In the genomic region with DNA sequence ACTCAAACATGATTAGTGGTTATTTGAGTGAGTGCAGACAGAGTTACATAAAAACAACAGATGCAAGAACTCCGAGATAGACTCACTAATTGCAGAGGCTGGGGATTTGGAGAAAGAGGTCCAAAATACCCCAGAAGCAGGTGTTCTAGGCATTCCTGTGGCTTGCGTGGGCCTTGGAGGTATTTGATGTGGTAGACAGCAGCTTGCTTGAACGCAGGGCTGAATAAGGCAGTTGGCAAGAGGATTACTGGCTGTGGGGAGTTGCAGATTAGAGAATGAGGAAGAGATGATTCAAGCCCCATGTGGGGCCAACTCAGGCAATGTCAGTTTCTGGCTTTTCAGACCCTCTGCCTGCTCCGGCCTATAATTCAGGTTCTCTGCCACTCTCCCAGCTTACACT, we compare ENCODE assay signal across 19 mouse cellular contexts. TPM values are rescaled to one million over a fixed set of nuclear protein-coding genes. Genes with fewer than 3 reads are reported as not detected.
DNase-seq lines count a peak whose midpoint lies in the region; ATAC-seq and TF ChIP-seq lines count a peak whose summit lies in the region.
"Had no signal": no experiment of that assay in that cellular context is flagged by ENCODE, and none has a peak within 500 bp of the region (broad histone marks: within the 10 kb centered on the region; RNA-seq: fewer than 3 reads in every experiment).

No protein-coding gene starts in this region.

- WGBS in forebrain, embryonic 16.5 days, result 44% methylated on average over 4 of the region's 4 CpGs

- no peak overlapping the region for H3K4me3 ChIP-seq in myocyte
- no peak overlapping the region for H3K4me3 ChIP-seq in forebrain, embryonic 16.5 days (replicated peaks; ENCODE audit: low read length)
- H3K4me3 ChIP-seq: forebrain, embryonic 10.5 days; heart, embryonic 10.5 days; limb, embryonic 13.5 days had no signal

- no peaks in the 10 kb centered on the region for H3K9me3 ChIP-seq in forebrain, embryonic 16.5 days (ENCODE audit: control insufficient read depth, low read length)
- H3K9me3 ChIP-seq: forebrain, embryonic 10.5 days; heart, embryonic 10.5 days; limb, embryonic 13.5 days had no signal

- no peaks in the 10 kb centered on the region for H3K27me3 ChIP-seq in myocyte (ENCODE audit: control insufficient read depth, insufficient read depth, insufficient read length)
- H3K27me3 ChIP-seq in forebrain, embryonic 16.5 days (replicated peaks; ENCODE audit: control insufficient read depth, insufficient read depth, low read length), result no peaks in the 10 kb centered on the region
- H3K27me3 ChIP-seq: limb, embryonic 13.5 days had no signal

- H3ac ChIP-seq in myocyte (ENCODE audit: control insufficient read depth, insufficient read length), result no peak overlapping the region

- H3K4me1 ChIP-seq in forebrain, embryonic 16.5 days (replicated peaks; ENCODE audit: control insufficient read depth, insufficient read depth, low read length), result peaks cover 15% of the 10 kb centered on the region; the same call in 1 of the 2 replicates

- H3K36me3 ChIP-seq in myocyte (ENCODE audit: control insufficient read depth, insufficient read depth), result no peaks in the 10 kb centered on the region
- no peaks in the 10 kb centered on the region for H3K36me3 ChIP-seq in forebrain, embryonic 16.5 days (ENCODE audit: control insufficient read depth, insufficient read depth)
- H3K36me3 ChIP-seq: forebrain, embryonic 10.5 days; heart, embryonic 10.5 days; limb, embryonic 13.5 days had no signal

- no peak overlapping the region for H3K27ac ChIP-seq in forebrain, embryonic 16.5 days (ENCODE audit: low read length)
- H3K27ac ChIP-seq: forebrain, embryonic 10.5 days; heart, embryonic 10.5 days; limb, embryonic 13.5 days; stomach, postnatal 0 days had no signal

- H3K79me2 ChIP-seq in myocyte (ENCODE audit: control insufficient read depth, insufficient read depth), result no peaks in the 10 kb centered on the region

- peak; percentile 8 for DNase-seq in retina, postnatal 1 day
- no peak for DNase-seq in retina, embryonic 14.5 days (ENCODE audit: low spot score)
- DNase-seq in brain, adult 2 months (ENCODE audit: low read depth, low spot score), result peak; percentile 53
- DNase-seq in thymus, postnatal 4 days, result peak; percentile 70
- no peak for DNase-seq in cerebellum, adult 11 months
- DNase-seq: adrenal gland, adult 8-10 months; cerebellum, postnatal 14 days; heart, postnatal 36 days; kidney, adult 18-20 months; kidney, postnatal 36 days; lung, postnatal 14 days had no signal

- TF ChIP-seq POLR2A in myocyte (IDR thresholded peaks at IDR 0.05; ENCODE audit: insufficient read length, low read depth), result no peak

- H3K9ac ChIP-seq in forebrain, embryonic 16.5 days (replicated peaks; ENCODE audit: low read depth, low read length), result no peak overlapping the region
- H3K9ac ChIP-seq: limb, embryonic 13.5 days had no signal

- no peak for ATAC-seq in forebrain, embryonic 16.5 days
- ATAC-seq: hindbrain, embryonic 16.5 days had no signal

- peak overlapping the region; percentile 49 for H3K4me2 ChIP-seq in myocyte (ENCODE audit: low read depth)
- no peak overlapping the region for H3K4me2 ChIP-seq in forebrain, embryonic 16.5 days (ENCODE audit: low read length)
- H3K4me2 ChIP-seq: limb, embryonic 13.5 days had no signal

TF ChIP-seq in myocyte, 11 proteins besides CTCF, POLR2A, EP300 and RAD21:
- peak; percentile 74 to 92 (median 90) for TF ChIP-seq MYOD1 (IDR thresholded peaks at IDR 0.05; ENCODE audit: control insufficient read depth in 1 of 3, insufficient read length in 2 of 3, low read depth in 2 of 3)
- peak; percentile 85 for TF ChIP-seq TCF12 (IDR thresholded peaks at IDR 0.05; ENCODE audit: insufficient read depth, poor library complexity, severe bottlenecking)
- no peak for TF ChIP-seq SRF (IDR thresholded peaks at IDR 0.05; ENCODE audit: control insufficient read depth, insufficient read length, low read depth)
- TF ChIP-seq MAX (IDR thresholded peaks at IDR 0.05; ENCODE audit: low read depth), result no peak
- no peak for TF ChIP-seq POLR2AphosphoS2 (IDR thresholded peaks at IDR 0.05; ENCODE audit: insufficient read length, low read depth)
- TF ChIP-seq USF1 (IDR thresholded peaks at IDR 0.05; ENCODE audit: low read depth), result no peak
- peak; percentile 57 for TF ChIP-seq TCF3 (IDR thresholded peaks at IDR 0.05; ENCODE audit: insufficient read length, low read depth)
- no peak for TF ChIP-seq E2F4 (IDR thresholded peaks at IDR 0.05; ENCODE audit: insufficient read depth)
- no peak for TF ChIP-seq CEBPB (IDR thresholded peaks at IDR 0.05; ENCODE audit: insufficient read depth, poor library complexity, severe bottlenecking)
- TF ChIP-seq REST (IDR thresholded peaks at IDR 0.05; ENCODE audit: insufficient read depth, insufficient read length), result no peak
- peak; percentile 75 to 91 (median 89) for TF ChIP-seq MYOG (IDR thresholded peaks at IDR 0.05; ENCODE audit: control insufficient read depth in 1 of 3, insufficient read depth in 1 of 3, insufficient read length in 2 of 3, low read depth in 2 of 3)

RNA-seq across cellular contexts. Expression of a gene that starts 43.9 kb away (rescaled TPM):
- polyA plus RNA-seq in myocyte (2012; fragmentation: generic; extraction: Trizol), result 7.4 TPM
- polyA plus RNA-seq in forebrain, embryonic 16.5 days (2015; fragmentation: Nextera tagmentation; extraction: Ambion mirVana), result 0.04 and 0.10 TPM in 2 replicates
- polyA plus RNA-seq: spleen, adult 2 months had no signal

RNA-seq across cellular contexts. Expression of a gene that starts 47.8 kb away (rescaled TPM):
- polyA plus RNA-seq in myocyte (2012; fragmentation: generic; extraction: Trizol), result 10.4 TPM
- 7.7 and 9.3 TPM in 2 replicates for polyA plus RNA-seq in forebrain, embryonic 16.5 days (2015; fragmentation: Nextera tagmentation; extraction: Ambion mirVana)

Comparison
In these comparisons a context has a peak if more than half of its experiments do, and no peak if none do; other contexts are left out.
1. DNase-seq: peak in retina, postnatal 1 day (single experiment), brain, adult 2 months (single experiment) and thymus, postnatal 4 days (single experiment); none in retina, embryonic 14.5 days (single experiment) and cerebellum, adult 11 months (single experiment).